Mouse (Mus musculus) kidney, postnatal 0 days (tissue): Measurements from ENCODE around the gene Mef2c. TPM values are rescaled to one million over a fixed set of nuclear protein-coding genes. Genes with fewer than 3 reads are reported as not detected.
A peak's percentile ranks its signal among the peaks of the same experiment; 100 is the strongest.

Experiments
- ATAC-seq: fragments of 200-750 bp; cut with Nextera tagmentation; replicated peaks from 2 replicates; pipeline ENCODE4 v1.8.0; 2017; ENCODE audit warnings: low read depth, moderate number of reproducible peaks, moderate TSS enrichment, moderate library complexity; ENCODE audit not compliant: low FRiP score
- DNase-seq: peaks from one replicate; pipeline ENCODE4 v3.0.0-alpha.2; 2016; ENCODE audit warnings: low spot score
- H3K27ac ChIP-seq: fragments of 300-500 bp; sonication (generic); 2 replicates; pipeline ENCODE4 v1.5.1; 2014; ENCODE audit warnings: mild to moderate bottlenecking
- H3K27me3 ChIP-seq: fragments of 300-500 bp; sonication (generic); 2 replicates; pipeline ENCODE4 v1.6.1; 2014; ENCODE audit warnings: low read length, mixed read lengths; ENCODE audit not compliant: insufficient read depth
- H3K36me3 ChIP-seq: fragments of 300-500 bp; sonication (generic); 2 replicates; pipeline ENCODE4 v1.6.1; 2014; ENCODE audit warnings: low read length, mixed read lengths; ENCODE audit not compliant: insufficient read depth
- H3K4me1 ChIP-seq: fragments of 300-500 bp; sonication (generic); replicated peaks from 2 replicates; pipeline ENCODE4 v1.6.1; 2014; ENCODE audit warnings: antibody characterized with exemption, low read length, mixed read lengths; ENCODE audit not compliant: insufficient read depth
- H3K4me2 ChIP-seq: fragments of 300-500 bp; sonication (generic); 2 replicates; pipeline ENCODE4 v1.6.1; 2014; ENCODE audit warnings: mild to moderate bottlenecking, low read length, moderate library complexity, mixed read lengths
- H3K4me3 ChIP-seq: fragments of 300-500 bp; sonication (generic); replicated peaks from 2 replicates; pipeline ENCODE4 v1.5.1; 2014; ENCODE audit warnings: low read depth, low read length
- H3K9ac ChIP-seq: fragments of 300-500 bp; sonication (generic); 2 replicates; pipeline ENCODE4 v1.6.1; 2014; ENCODE audit warnings: low read depth, low read length
- H3K9me3 ChIP-seq: fragments of 300-500 bp; sonication (generic); replicated peaks from 2 replicates; pipeline ENCODE4 v1.6.1; 2016; ENCODE audit warnings: low read length, inconsistent platforms, mixed read lengths
- CTCF ChIP-seq: IDR thresholded peaks from 2 replicates; pipeline ENCODE4 v1.5.1; 2016; ENCODE audit warnings: antibody characterized with exemption, low read depth, mild to moderate bottlenecking, moderate library complexity
- WGBS: fragments of 180-500 bp; shearing (Covaris S2); extraction: QIAGEN DNeasy Blood & Tissue Kit; methylation state at CpG from one replicate; pipeline ENCODE4 v1.1.7; 2014; 5-methylcytosine and 5-hydroxymethylcytosine counted together
- polyA plus RNA-seq: library from polyadenylated mRNA; unstranded; fragments of >200 nt; fragmentation: Nextera tagmentation; extraction: Ambion mirVana; gene quantifications from 2 replicates; pipeline ENCODE4 v1.2.1, GENCODE M21; 2015

Gene Mef2c
- polyA plus RNA-seq, 1 experiment from 2014 or later: 51.8 TPM

DNA sequence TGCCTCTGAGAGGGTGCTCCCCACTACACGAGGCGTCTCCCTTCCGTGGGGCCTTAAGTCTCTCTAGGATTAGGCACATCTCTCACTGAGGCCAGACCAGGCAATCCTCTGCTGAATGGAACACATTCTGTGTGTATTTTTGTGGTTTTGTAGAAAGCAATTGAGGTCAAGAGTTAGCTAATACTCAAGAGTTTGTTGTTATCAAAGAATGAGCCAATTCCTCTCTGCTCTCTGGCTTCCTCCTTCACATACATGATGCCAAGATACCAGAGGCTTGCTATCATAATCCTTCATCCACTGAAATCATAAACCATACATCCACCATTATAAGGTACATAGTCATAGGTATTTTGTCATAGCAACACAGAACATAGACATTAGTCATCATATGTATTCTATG, 6.1 kb upstream of the Mef2c start:
- H3K9ac ChIP-seq: no peak overlapping the region
- no peak for DNase-seq
- no peak for TF ChIP-seq CTCF
- 85% methylated on average over 3 of the region's 3 CpGs for WGBS
- H3K36me3 ChIP-seq: no peaks in the 10 kb centered on the region
- H3K9me3 ChIP-seq: no peaks in the 10 kb centered on the region
- H3K4me1 ChIP-seq: no peaks in the 10 kb centered on the region
- no peaks in the 10 kb centered on the region for H3K27me3 ChIP-seq
- no peak overlapping the region for H3K4me2 ChIP-seq
- H3K27ac ChIP-seq: no peak overlapping the region
- H3K4me3 ChIP-seq: no peak overlapping the region
- ATAC-seq: no peak

GRCm38 (mm10) chr13:83499526-83499925, 4.3 kb upstream of the Mef2c start:
- Histone ChIP-seq H3K4me3 (no peak overlapping the region), H3K27me3 (no peaks in the 10 kb centered on the region), H3K4me2 (no peak overlapping the region), H3K9me3 (no peaks in the 10 kb centered on the region), H3K36me3 (no peaks in the 10 kb centered on the region), H3K9ac (no peak overlapping the region), H3K27ac (no peak overlapping the region), H3K4me1 (no peaks in the 10 kb centered on the region)
- WGBS: 80% methylated on average over 4 of the region's 4 CpGs
- no peak for TF ChIP-seq CTCF
- no peak for DNase-seq
- ATAC-seq: no peak

GRCm38 (mm10) chr13:83507687-83508086, 3.9 kb downstream of the Mef2c start:
- no peaks in the 10 kb centered on the region for H3K36me3 ChIP-seq
- H3K4me3 ChIP-seq: no peak overlapping the region
- ATAC-seq (no peak), DNase-seq (no peak)
- 91% methylated on average over 1 of the region's 1 CpGs for WGBS
- TF ChIP-seq CTCF: no peak
- H3K27me3 ChIP-seq: no peaks in the 10 kb centered on the region
- no peak overlapping the region for H3K27ac ChIP-seq
- H3K9ac ChIP-seq: no peak overlapping the region
- no peaks in the 10 kb centered on the region for H3K9me3 ChIP-seq
- no peaks in the 10 kb centered on the region for H3K4me1 ChIP-seq
- H3K4me2 ChIP-seq: no peak overlapping the region

- H3K27ac ChIP-seq: no peak overlapping the region
- H3K9ac ChIP-seq: no peak overlapping the region
- no peak overlapping the region for H3K4me3 ChIP-seq
- ATAC-seq (no peak), DNase-seq (no peak)
- no peaks in the 10 kb centered on the region for H3K4me1 ChIP-seq
- no peaks in the 10 kb centered on the region for H3K9me3 ChIP-seq
- no peak for TF ChIP-seq CTCF
- 48% methylated on average over 4 of the region's 4 CpGs for WGBS
- H3K36me3 ChIP-seq: no peaks in the 10 kb centered on the region
- H3K4me2 ChIP-seq: no peak overlapping the region
- H3K27me3 ChIP-seq: no peaks in the 10 kb centered on the region
Measured at GRCm38 (mm10) chr13:83515013-83515547, 11.2 kb downstream of the Mef2c start.

GRCm38 (mm10) chr13:83517660-83518609, 14.1 kb downstream of the Mef2c start:
- H3K4me3 ChIP-seq: peak overlapping the region; percentile 49
- TF ChIP-seq CTCF: no peak
- H3K27me3 ChIP-seq: no peaks in the 10 kb centered on the region
- ATAC-seq: peak; percentile 85
- peak; percentile 92 for DNase-seq
- under 1% methylated on average over 26 of the region's 27 CpGs for WGBS
- peak overlapping the region; percentile 80 for H3K4me2 ChIP-seq
- no peaks in the 10 kb centered on the region for H3K36me3 ChIP-seq
- H3K9me3 ChIP-seq: no peaks in the 10 kb centered on the region
- H3K27ac ChIP-seq: peak overlapping the region; percentile 47; the same call in 1 of the 2 replicates
- H3K4me1 ChIP-seq: no peaks in the 10 kb centered on the region
- H3K9ac ChIP-seq: 0 out of 2 replicates have a peak overlapping the region, but pooled peaks have one; percentile 50

DNA sequence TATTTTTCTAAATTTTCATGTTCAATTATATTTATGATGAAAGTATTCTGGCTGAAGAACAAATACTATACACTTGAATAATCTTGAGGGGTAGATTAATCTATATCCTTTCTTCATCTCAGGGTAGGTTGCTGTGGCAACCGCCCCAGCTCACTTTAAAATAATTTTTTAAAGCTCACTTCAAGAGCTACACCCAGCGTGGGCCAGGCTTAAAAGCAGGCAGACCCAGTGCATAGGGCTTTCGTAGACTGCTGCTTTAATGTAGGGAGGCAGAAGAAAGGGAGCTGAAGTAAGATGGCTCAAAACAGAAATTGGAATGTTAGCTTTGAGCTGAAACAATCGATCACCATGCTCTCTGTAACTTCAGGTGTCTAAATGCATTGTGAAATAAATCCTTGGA, 17.0 kb downstream of the Mef2c start:
- Histone ChIP-seq H3K27me3 (no peaks in the 10 kb centered on the region), H3K4me1 (no peaks in the 10 kb centered on the region), H3K9ac (no peak overlapping the region), H3K9me3 (no peaks in the 10 kb centered on the region), H3K4me3 (no peak overlapping the region), H3K27ac (no peak overlapping the region), H3K4me2 (no peak overlapping the region), H3K36me3 (no peaks in the 10 kb centered on the region)
- TF ChIP-seq CTCF: no peak
- ATAC-seq (no peak), DNase-seq (no peak)
- 82% methylated on average over 4 of the region's 4 CpGs for WGBS
